Mouse (Mus musculus) embryonic facial prominence, embryonic 15.5 days (tissue): Measurements from ENCODE around the gene Pde6g. TPM values are rescaled to one million over a fixed set of nuclear protein-coding genes. Genes with fewer than 3 reads are reported as not detected.
A peak's percentile ranks its signal among the peaks of the same experiment; 100 is the strongest.

Source experiments
- ATAC-seq: fragments of 200-750 bp; cut with Nextera tagmentation; 2 replicates; pipeline ENCODE4 v1.8.0; 2017; ENCODE audit warnings: low read depth, moderate TSS enrichment; ENCODE audit not compliant: insufficient number of reproducible peaks, low FRiP score, low TSS enrichment
- H3K27ac ChIP-seq: fragments of 300-500 bp; sonication (generic); replicated peaks from 2 replicates; pipeline ENCODE4 v1.5.1; 2015; ENCODE audit warnings: mild to moderate bottlenecking, inconsistent platforms
- H3K27me3 ChIP-seq: fragments of 300-500 bp; sonication (generic); 2 replicates; pipeline ENCODE4 v1.6.1; 2015; ENCODE audit warnings: inconsistent platforms
- H3K36me3 ChIP-seq: fragments of 300-500 bp; sonication (generic); 2 replicates; pipeline ENCODE4 v1.6.1; 2015; ENCODE audit warnings: mild to moderate bottlenecking, inconsistent platforms
- H3K4me1 ChIP-seq: fragments of 300-500 bp; sonication (generic); 2 replicates; pipeline ENCODE4 v1.6.1; 2015; ENCODE audit warnings: inconsistent platforms
- H3K4me2 ChIP-seq: fragments of 300-500 bp; sonication (generic); replicated peaks from 2 replicates; pipeline ENCODE4 v1.6.1; 2015; ENCODE audit warnings: mild to moderate bottlenecking, inconsistent platforms
- H3K4me3 ChIP-seq: fragments of 300-500 bp; sonication (generic); replicated peaks from 2 replicates; pipeline ENCODE4 v1.5.1; 2015; ENCODE audit warnings: mild to moderate bottlenecking, inconsistent platforms
- H3K9ac ChIP-seq: fragments of 300-500 bp; sonication (generic); 2 replicates; pipeline ENCODE4 v1.6.1; 2015; ENCODE audit warnings: inconsistent platforms
- H3K9me3 ChIP-seq: fragments of 300-500 bp; sonication (generic); replicated peaks from 2 replicates; pipeline ENCODE4 v1.6.1; 2016; ENCODE audit warnings: inconsistent platforms
- WGBS: fragments of 180-500 bp; shearing (Covaris S2); methylation state at CpG from one replicate; pipeline ENCODE4 v1.1.7; 2015; 5-methylcytosine and 5-hydroxymethylcytosine counted together
- polyA plus RNA-seq: library from polyadenylated mRNA; unstranded; fragments of >200 nt; fragmentation: Nextera tagmentation; extraction: Ambion mirVana; gene quantifications from 2 replicates; pipeline ENCODE4 v1.2.1, GENCODE M21; 2015

The Pde6g gene
- polyA plus RNA-seq, 1 experiment from 2014 or later, result 0.31 TPM

- H3K9me3 ChIP-seq, result no peaks in the 10 kb centered on the region
- H3K27me3 ChIP-seq, result no peaks in the 10 kb centered on the region
- H3K9ac ChIP-seq, result no peak overlapping the region
- no peaks in the 10 kb centered on the region for H3K4me1 ChIP-seq
- H3K4me3 ChIP-seq, result no peak overlapping the region
- no peaks in the 10 kb centered on the region for H3K36me3 ChIP-seq
- ATAC-seq, result no peak
- 61% methylated on average over 7 of the region's 7 CpGs for WGBS
- H3K27ac ChIP-seq, result no peak overlapping the region
- H3K4me2 ChIP-seq, result no peak overlapping the region
Measured at GRCm38 (mm10) chr11:120447179-120447578, 6.1 kb downstream of the Pde6g start.

DNA sequence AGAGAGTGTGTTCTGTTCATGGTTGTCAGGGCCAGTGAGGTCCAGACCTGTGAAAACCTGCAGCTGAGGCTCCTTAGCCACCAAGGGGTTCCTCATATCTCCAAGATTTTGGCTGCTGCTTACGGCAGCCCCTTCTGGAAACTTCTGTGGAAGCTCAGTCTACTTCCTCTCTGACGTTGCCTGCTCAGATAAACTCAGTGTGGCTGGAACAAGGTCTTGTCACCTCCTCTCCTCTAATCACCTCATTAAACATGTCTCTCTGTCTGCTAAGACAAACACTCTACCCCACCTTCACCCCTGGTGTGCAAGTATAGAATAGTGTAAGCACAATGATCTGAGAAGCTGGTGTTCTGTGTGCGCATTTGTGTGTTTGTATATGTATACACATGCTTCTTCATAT lies 7.8 kb downstream of the Pde6g start:
- no peak for ATAC-seq
- Histone ChIP-seq H3K9me3 (no peaks in the 10 kb centered on the region), H3K36me3 (no peaks in the 10 kb centered on the region), H3K9ac (no peak overlapping the region), H3K27ac (no peak overlapping the region), H3K4me1 (no peaks in the 10 kb centered on the region), H3K4me2 (no peak overlapping the region), H3K4me3 (no peak overlapping the region), H3K27me3 (no peaks in the 10 kb centered on the region)
- WGBS, result 75% methylated on average over 3 of the region's 3 CpGs

DNA sequence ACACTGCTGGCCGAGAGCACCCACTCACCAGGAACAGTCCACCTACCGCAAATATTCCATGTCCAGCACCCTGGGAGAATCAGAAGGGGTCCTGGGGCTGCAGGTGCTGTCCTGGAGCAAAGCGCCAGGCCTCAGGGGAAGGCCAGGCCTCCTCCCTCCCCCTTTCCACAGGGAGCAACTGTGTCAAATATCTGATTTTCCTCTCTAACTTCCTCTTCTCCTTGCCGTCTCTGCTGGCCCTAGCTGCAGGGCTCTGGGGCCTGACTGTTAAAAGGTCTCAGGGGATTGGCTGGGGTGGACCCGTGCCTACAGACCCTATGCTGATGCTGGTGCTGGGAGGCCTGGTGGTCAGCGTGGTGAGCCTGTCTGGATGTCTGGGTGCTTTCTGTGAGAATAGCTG lies 9.2 kb downstream of the Pde6g start:
- H3K9ac ChIP-seq, result no peak overlapping the region
- H3K4me3 ChIP-seq, result no peak overlapping the region
- no peaks in the 10 kb centered on the region for H3K4me1 ChIP-seq
- H3K4me2 ChIP-seq, result no peak overlapping the region
- 61% methylated on average over 6 of the region's 6 CpGs for WGBS
- H3K27ac ChIP-seq, result no peak overlapping the region
- no peaks in the 10 kb centered on the region for H3K9me3 ChIP-seq
- H3K27me3 ChIP-seq, result no peaks in the 10 kb centered on the region
- ATAC-seq, result no peak
- H3K36me3 ChIP-seq, result no peaks in the 10 kb centered on the region

- Histone ChIP-seq H3K9ac (no peak overlapping the region), H3K36me3 (no peaks in the 10 kb centered on the region), H3K27me3 (no peaks in the 10 kb centered on the region), H3K4me1 (no peaks in the 10 kb centered on the region), H3K4me3 (no peak overlapping the region), H3K9me3 (no peaks in the 10 kb centered on the region), H3K4me2 (no peak overlapping the region), H3K27ac (no peak overlapping the region)
- 82% methylated on average over 3 of the region's 3 CpGs for WGBS
- ATAC-seq, result no peak
Measured at GRCm38 (mm10) chr11:120442765-120443280, 10.5 kb downstream of the Pde6g start.

- H3K4me3 ChIP-seq, result no peak within 1 kb of the TSS
- no peaks in the 10 kb centered on the region for H3K4me1 ChIP-seq
- no peaks in the 10 kb centered on the region for H3K9me3 ChIP-seq
- 86% methylated on average over 3 of the region's 3 CpGs for WGBS
- H3K27me3 ChIP-seq, result no peaks in the 10 kb centered on the region
- H3K9ac ChIP-seq, result no peak within 1 kb of the TSS
- no peak within 1 kb of the TSS for H3K4me2 ChIP-seq
- no peaks in the 10 kb centered on the region for H3K36me3 ChIP-seq
- H3K27ac ChIP-seq, result no peak within 1 kb of the TSS
- no peak for ATAC-seq
Measured at GRCm38 (mm10) chr11:120442344-120442743, 11.0 kb downstream of the Pde6g start, which contains the start of gene Tspan10. Gene Tspan10 (plus strand): TSS chr11:120442644.

- Histone ChIP-seq H3K4me1 (peaks cover 11% of the 10 kb centered on the region), H3K4me2 (peak overlapping the region; percentile 54), H3K9me3 (no peaks in the 10 kb centered on the region), H3K4me3 (peak overlapping the region; percentile 85), H3K27ac (peak overlapping the region; percentile 77; the same call in 1 of the 2 replicates), H3K27me3 (no peaks in the 10 kb centered on the region), H3K9ac (peak overlapping the region; percentile 86; the same call in 1 of the 2 replicates), H3K36me3 (peaks cover 21% of the 10 kb centered on the region)
- ATAC-seq, result no peak
- WGBS, result 25% methylated on average over 12 of the region's 12 CpGs
Measured at GRCm38 (mm10) chr11:120437857-120438385, 15.4 kb downstream of the Pde6g start.

GRCm38 (mm10) chr11:120437152-120437856 lies 16.0 kb downstream of the Pde6g start, which contains the start of gene Nploc4:
Gene Nploc4 (minus strand): TSS chr11:120437708.
- H3K4me2 ChIP-seq, result peak within 1 kb of the TSS; percentile 54
- peak within 1 kb of the TSS; percentile 85 for H3K4me3 ChIP-seq
- under 1% methylated on average over 74 of the region's 77 CpGs for WGBS
- H3K4me1 ChIP-seq, result peaks cover 11% of the 10 kb centered on the region
- peak; percentile 88 for ATAC-seq
- peaks cover 27% of the 10 kb centered on the region for H3K36me3 ChIP-seq
- peak within 1 kb of the TSS; percentile 77 for H3K27ac ChIP-seq
- peak within 1 kb of the TSS; percentile 86 for H3K9ac ChIP-seq
- H3K27me3 ChIP-seq, result no peaks in the 10 kb centered on the region
- no peaks in the 10 kb centered on the region for H3K9me3 ChIP-seq

GRCm38 (mm10) chr11:120426727-120427126 lies 26.6 kb downstream of the Pde6g start:
- Histone ChIP-seq H3K4me2 (no peak overlapping the region), H3K4me3 (no peak overlapping the region)

GRCm38 (mm10) chr11:120423569-120424295 lies 29.6 kb downstream of the Pde6g start:
- Histone ChIP-seq H3K36me3 (peaks cover 78% of the 10 kb centered on the region), H3K4me2 (no peak overlapping the region), H3K4me3 (no peak overlapping the region), H3K9ac (no peak overlapping the region), H3K27me3 (no peaks in the 10 kb centered on the region), H3K9me3 (no peaks in the 10 kb centered on the region), H3K4me1 (no peaks in the 10 kb centered on the region), H3K27ac (no peak overlapping the region)
- WGBS, result 64% methylated on average over 9 of the region's 9 CpGs
- no peak for ATAC-seq

More at GRCm38 (mm10) chr11:120426727-120427126, 26.6 kb downstream of the Pde6g start:
- 87% methylated on average over 3 of the region's 3 CpGs for WGBS
- H3K36me3 ChIP-seq, result peaks cover 79% of the 10 kb centered on the region
- no peak overlapping the region for H3K27ac ChIP-seq
- no peaks in the 10 kb centered on the region for H3K4me1 ChIP-seq
- no peak overlapping the region for H3K9ac ChIP-seq
- no peaks in the 10 kb centered on the region for H3K27me3 ChIP-seq
- no peaks in the 10 kb centered on the region for H3K9me3 ChIP-seq
- ATAC-seq, result no peak

- H3K4me2 ChIP-seq, result no peak overlapping the region
- no peak overlapping the region for H3K27ac ChIP-seq
- 85% methylated on average over 13 of the region's 13 CpGs for WGBS
- no peaks in the 10 kb centered on the region for H3K4me1 ChIP-seq
- no peak overlapping the region for H3K9ac ChIP-seq
- H3K9me3 ChIP-seq, result no peaks in the 10 kb centered on the region
- H3K4me3 ChIP-seq, result no peak overlapping the region
- ATAC-seq, result no peak
- H3K36me3 ChIP-seq, result peaks cover 78% of the 10 kb centered on the region
- no peaks in the 10 kb centered on the region for H3K27me3 ChIP-seq
Measured at GRCm38 (mm10) chr11:120422651-120423568, 30.4 kb downstream of the Pde6g start.
